Mouse (Mus musculus): Measurements from ENCODE around the gene Arhgef17. TPM values are rescaled to one million over a fixed set of nuclear protein-coding genes. Genes with fewer than 3 reads are reported as not detected.

Arhgef17 gene
- polyA plus RNA-seq, 1 experiment from 2014 or later = 8.7 TPM

DNA sequence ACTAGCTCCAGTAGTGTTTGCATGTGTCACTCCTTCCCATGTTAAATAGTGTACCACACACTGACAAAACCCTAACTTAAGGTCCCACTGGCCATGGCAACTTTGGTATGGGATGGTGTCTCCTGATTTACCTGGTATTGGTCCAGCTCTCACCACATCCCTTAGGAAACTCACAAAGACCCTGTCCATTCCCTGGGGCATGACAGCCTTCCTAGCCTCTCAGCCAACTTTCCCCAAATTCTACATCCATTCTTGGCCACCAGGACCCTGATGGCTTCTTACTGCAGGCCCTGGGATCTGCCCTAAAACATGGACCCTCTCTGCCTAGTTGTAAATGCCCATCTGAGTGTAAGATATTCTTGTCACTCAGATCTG lies 86.9 kb downstream of the Arhgef17 start:
- Histone ChIP-seq H3K9ac (no peak overlapping the region), H3K9me3 (replicated peaks) (no peaks in the 10 kb centered on the region)
- no peak for ATAC-seq (ENCODE audit: insufficient number of reproducible peaks, low FRiP score, low TSS enrichment, low read depth)

DNA sequence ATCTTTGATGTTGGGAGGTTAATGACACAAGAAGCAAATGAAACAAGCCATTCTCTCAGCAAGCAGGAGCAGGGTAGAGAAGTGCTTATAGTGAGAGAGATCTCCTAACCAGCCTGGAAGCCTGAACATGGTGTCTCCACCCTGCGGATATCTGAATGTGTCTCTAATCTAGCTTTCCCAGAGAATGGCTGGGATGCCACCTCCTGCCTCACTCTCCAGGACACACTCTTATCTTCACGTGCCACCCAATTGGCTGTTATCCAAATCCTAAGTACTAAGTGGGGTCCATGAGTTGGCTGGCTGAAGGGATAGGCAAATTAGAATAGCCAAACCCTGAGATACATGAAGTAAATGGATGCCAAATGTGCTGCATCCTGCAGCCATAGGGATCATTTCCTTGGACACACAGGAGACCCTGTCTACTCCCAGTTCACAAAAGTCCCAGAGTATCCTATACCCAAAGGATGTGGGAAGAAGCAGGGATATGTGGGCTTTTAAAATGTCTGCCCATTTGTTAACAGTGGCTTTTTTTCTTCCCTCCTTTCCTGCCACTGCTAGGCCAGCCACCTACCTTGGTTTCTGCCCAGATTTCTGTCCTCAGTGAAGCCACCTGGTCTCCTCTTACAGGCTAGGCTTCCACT lies 87.4 kb downstream of the Arhgef17 start:
- peaks cover 19% of the 10 kb centered on the region for H3K4me1 ChIP-seq
- no peak overlapping the region for H3K9ac ChIP-seq
- no peak overlapping the region for H3K4me2 ChIP-seq (replicated peaks)
- no peak for ATAC-seq (ENCODE audit: insufficient number of reproducible peaks, low FRiP score, low TSS enrichment, low read depth)
- H3K27me3 ChIP-seq = no peaks in the 10 kb centered on the region
- H3K4me3 ChIP-seq (replicated peaks) = no peak overlapping the region
- H3K27ac ChIP-seq (replicated peaks) = no peak overlapping the region
- no peaks in the 10 kb centered on the region for H3K9me3 ChIP-seq (replicated peaks)
- no peaks in the 10 kb centered on the region for H3K36me3 ChIP-seq
- WGBS = 74% methylated on average over 2 of the region's 2 CpGs

More for the DNA sequence above, 86.9 kb downstream of the Arhgef17 start:
- H3K4me2 ChIP-seq (replicated peaks) = no peak overlapping the region
- peak overlapping the region; percentile 58 for H3K27ac ChIP-seq (replicated peaks)
- H3K4me1 ChIP-seq = peaks cover 19% of the 10 kb centered on the region
- no peak overlapping the region for H3K4me3 ChIP-seq (replicated peaks)
- no peaks in the 10 kb centered on the region for H3K27me3 ChIP-seq
- H3K36me3 ChIP-seq = no peaks in the 10 kb centered on the region

DNA sequence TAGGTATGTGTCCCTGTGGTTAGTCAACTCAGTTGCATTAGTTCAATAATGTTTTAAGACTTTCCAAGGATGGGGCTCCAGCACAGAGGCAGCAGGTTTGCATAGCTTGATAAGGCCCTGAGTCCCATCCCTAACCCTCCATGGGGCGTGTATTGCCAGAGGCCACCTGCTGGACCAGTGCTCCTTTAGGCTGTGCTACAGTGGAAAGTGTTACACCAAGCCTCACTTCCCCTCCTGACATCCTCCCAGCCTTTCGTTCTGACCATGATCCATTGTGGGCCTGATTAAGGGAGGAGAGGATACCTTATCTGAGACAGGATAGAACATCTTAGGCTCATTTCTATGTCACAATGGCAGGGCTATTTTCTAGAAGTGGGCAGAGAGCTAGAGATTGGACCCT lies 88.0 kb downstream of the Arhgef17 start:
- Histone ChIP-seq H3K9ac (no peak overlapping the region), H3K36me3 (no peaks in the 10 kb centered on the region), H3K4me3 (replicated peaks) (no peak overlapping the region), H3K4me2 (replicated peaks) (no peak overlapping the region), H3K4me1 (peaks cover 19% of the 10 kb centered on the region), H3K27ac (replicated peaks) (no peak overlapping the region), H3K9me3 (replicated peaks) (no peaks in the 10 kb centered on the region), H3K27me3 (no peaks in the 10 kb centered on the region)
- WGBS = 84% methylated on average over 2 of the region's 2 CpGs
- ATAC-seq (ENCODE audit: insufficient number of reproducible peaks, low FRiP score, low TSS enrichment, low read depth) = no peak

DNA sequence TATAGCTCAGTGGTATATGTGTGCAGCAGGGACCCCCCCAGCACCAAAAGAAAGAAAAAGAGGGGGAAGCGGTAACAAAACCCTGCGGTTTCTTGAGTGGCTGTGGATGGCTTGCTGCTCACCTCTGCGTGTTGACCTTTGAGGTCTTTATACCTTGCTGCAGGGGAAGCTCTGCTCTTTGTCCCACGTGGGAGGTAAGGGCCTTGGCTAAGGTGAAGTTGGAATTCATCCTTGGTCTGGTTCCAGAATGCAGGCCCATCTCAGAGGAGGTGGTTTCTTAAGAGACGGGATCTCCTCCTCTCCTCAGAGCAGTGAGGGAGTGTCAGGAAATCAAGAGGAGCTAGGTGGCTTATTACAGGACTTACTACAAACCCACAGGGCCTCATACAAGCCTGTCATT lies 89.7 kb downstream of the Arhgef17 start:
- Histone ChIP-seq H3K4me2 (replicated peaks) (no peak overlapping the region), H3K27ac (replicated peaks) (no peak overlapping the region), H3K9ac (no peak overlapping the region), H3K9me3 (replicated peaks) (no peaks in the 10 kb centered on the region), H3K4me3 (replicated peaks) (no peak overlapping the region), H3K27me3 (no peaks in the 10 kb centered on the region), H3K36me3 (peaks cover 3% of the 10 kb centered on the region; the same call in 1 of the 2 replicates), H3K4me1 (peaks cover 19% of the 10 kb centered on the region)
- no peak for ATAC-seq (ENCODE audit: insufficient number of reproducible peaks, low FRiP score, low TSS enrichment, low read depth)
- WGBS = 90% methylated on average over 5 of the region's 5 CpGs

DNA sequence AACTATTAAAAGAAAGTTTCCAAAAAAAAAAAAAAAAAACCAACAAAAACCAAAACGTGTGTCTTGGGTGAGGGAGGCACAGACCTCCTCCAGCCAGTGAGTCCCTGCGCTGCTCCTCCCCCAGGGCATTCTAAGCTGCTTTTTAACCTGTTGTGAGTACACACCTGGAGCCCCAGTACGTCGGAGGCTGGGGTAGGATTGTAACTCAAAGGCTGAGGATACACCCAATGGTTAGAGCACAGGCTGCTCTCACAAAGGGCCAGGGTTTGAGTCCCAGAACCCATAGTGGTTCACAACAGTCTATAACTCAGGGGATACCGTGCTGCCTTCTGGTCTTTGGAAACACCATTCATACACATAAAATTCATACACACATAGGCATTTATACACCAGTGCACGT lies 90.3 kb downstream of the Arhgef17 start:
- peaks cover 8% of the 10 kb centered on the region for H3K36me3 ChIP-seq
- ATAC-seq (ENCODE audit: insufficient number of reproducible peaks, low FRiP score, low TSS enrichment, low read depth) = no peak
- no peak overlapping the region for H3K4me3 ChIP-seq (replicated peaks)
- no peak overlapping the region for H3K27ac ChIP-seq (replicated peaks)
- H3K9ac ChIP-seq = no peak overlapping the region
- no peaks in the 10 kb centered on the region for H3K9me3 ChIP-seq (replicated peaks)
- 76% methylated on average over 6 of the region's 6 CpGs for WGBS
- no peaks in the 10 kb centered on the region for H3K27me3 ChIP-seq
- peaks cover 15% of the 10 kb centered on the region for H3K4me1 ChIP-seq
- no peak overlapping the region for H3K4me2 ChIP-seq (replicated peaks)

DNA sequence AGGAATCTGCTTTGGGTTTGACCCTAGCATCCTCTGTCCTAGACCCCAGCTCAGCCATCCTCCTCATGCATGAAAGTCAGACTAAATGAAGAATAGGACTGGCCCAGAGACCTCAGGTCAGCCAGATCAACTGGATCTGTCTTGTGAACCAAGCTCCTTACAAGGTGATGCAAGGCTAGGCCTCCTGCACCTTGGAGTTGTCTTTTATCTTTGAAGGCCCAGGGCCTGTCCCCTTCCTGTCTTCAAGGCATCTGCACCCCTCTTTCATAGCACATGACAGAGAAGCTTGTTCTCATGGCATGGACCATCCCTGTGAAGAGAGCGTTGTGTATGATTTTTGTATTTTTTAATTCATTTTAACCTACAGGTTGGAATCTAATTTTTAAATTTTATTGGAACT lies 91.0 kb downstream of the Arhgef17 start:
- Histone ChIP-seq H3K36me3 (peaks cover 14% of the 10 kb centered on the region), H3K4me2 (replicated peaks) (no peak overlapping the region), H3K27ac (replicated peaks) (no peak overlapping the region), H3K27me3 (no peaks in the 10 kb centered on the region), H3K4me1 (peaks cover 9% of the 10 kb centered on the region), H3K4me3 (replicated peaks) (no peak overlapping the region), H3K9ac (no peak overlapping the region), H3K9me3 (replicated peaks) (no peaks in the 10 kb centered on the region)
- 98% methylated on average over 1 of the region's 1 CpGs for WGBS
- ATAC-seq (ENCODE audit: insufficient number of reproducible peaks, low FRiP score, low TSS enrichment, low read depth) = no peak

DNA sequence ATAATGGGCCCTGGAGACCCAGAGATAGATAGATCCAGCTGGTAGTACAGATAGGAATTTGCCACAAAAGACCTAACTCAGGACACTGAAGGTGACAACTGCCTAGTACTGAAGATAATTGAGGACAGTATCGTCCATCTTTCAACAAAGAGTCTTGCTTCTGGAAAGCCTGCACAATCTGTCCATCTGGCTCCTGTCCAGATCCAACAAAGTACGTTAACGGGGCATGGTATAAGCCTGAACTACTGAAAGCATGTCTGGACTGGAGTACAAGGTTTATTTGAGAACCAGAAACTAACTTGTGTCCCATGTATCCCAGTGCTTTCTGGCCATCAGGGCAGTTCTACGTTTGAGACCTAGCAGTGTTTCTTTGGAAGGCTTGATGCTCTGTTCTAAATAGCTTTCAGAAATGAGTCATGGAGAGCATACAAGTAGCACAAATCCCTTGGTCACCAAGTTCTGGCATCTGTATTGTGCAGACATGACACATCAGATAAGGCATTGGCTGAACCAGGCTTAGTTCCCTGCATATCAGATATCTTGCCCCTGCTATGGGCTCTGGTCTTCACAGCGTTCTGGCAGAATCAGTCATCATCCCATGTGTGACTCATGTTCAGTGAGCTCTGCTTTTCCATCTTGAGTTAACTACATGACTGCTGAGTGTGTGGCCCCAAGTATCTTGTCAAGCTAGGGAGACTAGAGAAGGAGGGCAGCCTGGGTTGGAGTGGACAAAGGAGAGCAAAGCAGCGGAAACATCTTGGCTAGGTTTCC lies 92.1 kb downstream of the Arhgef17 start:
- WGBS = 71% methylated on average over 6 of the region's 6 CpGs
- no peak overlapping the region for H3K4me2 ChIP-seq (replicated peaks)

DNA sequence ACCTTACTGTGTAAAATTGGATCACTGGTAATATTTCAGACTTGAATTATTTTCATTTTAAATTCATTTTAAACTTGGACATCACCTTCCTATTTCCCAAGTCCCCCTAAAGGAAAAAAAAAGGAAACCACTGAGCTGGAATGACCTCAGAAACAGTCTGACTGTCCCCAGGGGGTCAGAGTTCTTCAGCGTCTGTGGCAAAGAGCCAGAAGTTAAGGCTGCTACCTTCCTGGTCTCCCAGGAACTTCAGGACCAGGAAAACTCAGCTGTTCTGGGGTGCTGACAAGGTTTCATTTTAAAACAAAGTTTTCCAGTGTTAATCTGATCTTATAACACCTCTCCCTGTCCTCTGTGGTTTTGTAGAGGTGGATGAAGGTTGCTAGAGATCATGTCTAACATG lies 94.2 kb downstream of the Arhgef17 start:
- Histone ChIP-seq H3K9me3 (replicated peaks) (no peaks in the 10 kb centered on the region), H3K4me2 (replicated peaks) (no peak overlapping the region), H3K9ac (no peak overlapping the region), H3K27ac (replicated peaks) (no peak overlapping the region), H3K4me3 (replicated peaks) (no peak overlapping the region), H3K36me3 (peaks cover 37% of the 10 kb centered on the region), H3K27me3 (no peaks in the 10 kb centered on the region), H3K4me1 (no peaks in the 10 kb centered on the region)
- WGBS = 72% methylated on average over 1 of the region's 1 CpGs
- ATAC-seq (ENCODE audit: insufficient number of reproducible peaks, low FRiP score, low TSS enrichment, low read depth) = no peak

More for the DNA sequence above, 92.1 kb downstream of the Arhgef17 start:
- ATAC-seq (ENCODE audit: insufficient number of reproducible peaks, low FRiP score, low TSS enrichment, low read depth) = no peak
- no peaks in the 10 kb centered on the region for H3K9me3 ChIP-seq (replicated peaks)
- no peak overlapping the region for H3K27ac ChIP-seq (replicated peaks)
- no peaks in the 10 kb centered on the region for H3K4me1 ChIP-seq
- no peaks in the 10 kb centered on the region for H3K27me3 ChIP-seq
- H3K9ac ChIP-seq = no peak overlapping the region
- H3K4me3 ChIP-seq (replicated peaks) = no peak overlapping the region
- H3K36me3 ChIP-seq = peaks cover 25% of the 10 kb centered on the region

DNA sequence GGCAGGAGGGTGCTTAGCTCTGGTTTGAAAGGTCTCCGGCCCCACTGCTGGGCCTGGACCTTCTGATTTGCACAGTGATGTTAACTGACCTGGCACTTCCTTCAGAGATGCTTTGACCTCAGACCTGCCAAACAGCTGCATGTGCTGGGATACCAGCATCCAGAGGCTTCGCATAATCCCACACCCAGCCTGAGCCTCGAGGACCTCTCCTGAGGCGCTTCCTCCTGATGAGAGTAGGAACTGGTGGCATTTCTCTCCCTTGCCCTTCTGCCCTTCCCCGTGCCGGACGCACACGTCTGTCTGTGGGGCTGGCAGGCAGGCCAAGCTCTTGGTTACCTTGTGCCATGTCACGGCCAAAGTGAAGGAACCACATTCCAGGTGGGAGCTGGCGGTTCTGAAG lies 95.2 kb downstream of the Arhgef17 start:
- Histone ChIP-seq H3K4me1 (no peaks in the 10 kb centered on the region), H3K27me3 (no peaks in the 10 kb centered on the region), H3K9ac (no peak overlapping the region), H3K9me3 (replicated peaks) (no peaks in the 10 kb centered on the region), H3K4me3 (replicated peaks) (no peak overlapping the region), H3K36me3 (peaks cover 37% of the 10 kb centered on the region), H3K27ac (replicated peaks) (no peak overlapping the region), H3K4me2 (replicated peaks) (no peak overlapping the region)
- 91% methylated on average over 10 of the region's 10 CpGs for WGBS
- ATAC-seq (ENCODE audit: insufficient number of reproducible peaks, low FRiP score, low TSS enrichment, low read depth) = no peak

DNA sequence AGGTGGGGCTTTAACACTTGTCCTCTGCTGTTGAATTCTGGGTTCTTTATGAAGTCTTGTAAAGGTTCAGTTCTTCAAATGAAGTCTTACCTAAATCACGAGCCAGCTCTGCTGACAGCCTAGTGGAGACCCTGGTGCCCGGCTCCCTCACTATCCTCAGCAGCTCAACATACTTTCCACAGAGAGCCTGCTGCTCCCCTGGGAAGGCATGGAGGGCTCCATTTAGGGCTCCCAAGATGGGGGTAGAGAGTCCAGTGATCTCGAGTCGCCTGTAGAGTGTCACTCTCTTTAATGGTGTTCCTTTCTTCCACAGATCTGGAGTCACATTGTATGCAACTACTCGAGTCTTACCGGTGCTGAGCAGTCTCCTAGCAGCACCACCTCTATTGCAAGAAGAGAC lies 96.2 kb downstream of the Arhgef17 start:
- no peak overlapping the region for H3K4me2 ChIP-seq (replicated peaks)
- H3K27me3 ChIP-seq = no peaks in the 10 kb centered on the region
- no peaks in the 10 kb centered on the region for H3K4me1 ChIP-seq
- ATAC-seq (ENCODE audit: insufficient number of reproducible peaks, low FRiP score, low TSS enrichment, low read depth) = no peak
- no peak overlapping the region for H3K4me3 ChIP-seq (replicated peaks)
- H3K36me3 ChIP-seq = peaks cover 44% of the 10 kb centered on the region
- no peaks in the 10 kb centered on the region for H3K9me3 ChIP-seq (replicated peaks)
- no peak overlapping the region for H3K9ac ChIP-seq
- H3K27ac ChIP-seq (replicated peaks) = no peak overlapping the region
- WGBS = 85% methylated on average over 6 of the region's 6 CpGs

DNA sequence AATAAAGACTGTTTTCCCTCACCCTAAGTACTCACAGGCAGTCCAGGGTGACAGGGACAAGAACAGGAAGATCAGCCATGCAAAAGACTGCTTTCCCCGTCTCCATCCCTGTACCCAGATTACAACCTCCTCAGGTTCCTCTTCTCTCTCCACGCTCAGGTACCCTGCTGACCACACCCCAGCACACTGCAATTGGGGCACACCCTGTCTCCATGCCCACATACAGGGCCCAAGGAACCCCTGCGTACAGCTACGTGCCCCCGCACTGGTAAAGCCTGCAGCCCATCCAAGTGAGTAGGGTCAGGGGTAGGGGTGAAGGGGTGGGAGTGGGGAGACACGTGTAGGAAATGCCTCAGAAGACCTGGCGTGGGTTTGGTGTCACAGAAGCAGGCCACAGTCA lies 96.7 kb downstream of the Arhgef17 start:
- H3K4me2 ChIP-seq (replicated peaks) = no peak overlapping the region
- ATAC-seq (ENCODE audit: insufficient number of reproducible peaks, low FRiP score, low TSS enrichment, low read depth) = no peak
- no peaks in the 10 kb centered on the region for H3K4me1 ChIP-seq
- peaks cover 44% of the 10 kb centered on the region for H3K36me3 ChIP-seq
- no peak overlapping the region for H3K27ac ChIP-seq (replicated peaks)
- H3K9me3 ChIP-seq (replicated peaks) = no peaks in the 10 kb centered on the region
- H3K4me3 ChIP-seq (replicated peaks) = no peak overlapping the region
- 85% methylated on average over 7 of the region's 7 CpGs for WGBS
- H3K9ac ChIP-seq = no peak overlapping the region
- no peaks in the 10 kb centered on the region for H3K27me3 ChIP-seq

DNA sequence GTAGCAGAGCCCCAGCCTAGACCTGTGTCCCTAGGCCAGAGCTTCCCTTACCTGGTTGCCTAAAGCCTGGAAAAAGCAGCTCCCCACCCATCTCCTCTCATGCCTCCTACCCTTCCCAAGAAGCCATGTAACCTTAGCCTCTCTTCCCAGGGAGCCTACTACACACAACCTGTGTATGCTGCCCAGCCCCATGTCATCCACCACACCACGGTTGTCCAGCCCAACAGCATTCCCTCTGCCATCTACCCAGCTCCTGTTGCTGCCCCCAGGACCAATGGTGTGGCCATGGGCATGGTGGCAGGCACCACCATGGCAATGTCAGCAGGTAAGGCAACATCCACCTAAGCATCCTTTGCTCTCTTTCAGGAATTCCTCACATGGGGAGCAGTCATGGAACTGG lies 98.0 kb downstream of the Arhgef17 start:
- 77% methylated on average over 1 of the region's 1 CpGs for WGBS
- Histone ChIP-seq H3K9ac (no peak overlapping the region), H3K4me1 (no peaks in the 10 kb centered on the region), H3K9me3 (replicated peaks) (no peaks in the 10 kb centered on the region), H3K36me3 (peaks cover 44% of the 10 kb centered on the region), H3K4me3 (replicated peaks) (no peak overlapping the region), H3K27ac (replicated peaks) (no peak overlapping the region), H3K4me2 (replicated peaks) (no peak overlapping the region), H3K27me3 (no peaks in the 10 kb centered on the region)
- no peak for ATAC-seq (ENCODE audit: insufficient number of reproducible peaks, low FRiP score, low TSS enrichment, low read depth)
